In genomic region chr5:4898241-4898640, GRCm38 (mm10) we compare ENCODE assay signal across 19 mouse cellular contexts.
"Had no signal": no experiment of that assay in that cellular context is flagged by ENCODE, and none has a peak within 500 bp of the region (broad histone marks: within the 10 kb centered on the region; RNA-seq: fewer than 3 reads in every experiment).

No protein-coding gene starts in this region.

- H3K9ac ChIP-seq: liver, embryonic 14.5 days; lung, embryonic 14.5 days; midbrain, embryonic 12.5 days; neural tube, embryonic 13.5 days; neural tube, embryonic 15.5 days; stomach, embryonic 15.5 days had no signal

- H3K36me3 ChIP-seq: midbrain, embryonic 12.5 days; neural tube, embryonic 13.5 days; neural tube, embryonic 15.5 days; stomach, embryonic 15.5 days had no signal

- H3K4me2 ChIP-seq: lung, embryonic 14.5 days; midbrain, embryonic 12.5 days; neural tube, embryonic 13.5 days; neural tube, embryonic 15.5 days; stomach, embryonic 15.5 days had no signal

- H3K9me3 ChIP-seq: midbrain, embryonic 12.5 days; neural tube, embryonic 13.5 days; neural tube, embryonic 15.5 days; stomach, embryonic 15.5 days had no signal

- ATAC-seq: lung, postnatal 0 days; midbrain, embryonic 16.5 days had no signal

- H3K27ac ChIP-seq: liver, embryonic 14.5 days; midbrain, embryonic 12.5 days; neural tube, embryonic 13.5 days; neural tube, embryonic 15.5 days; stomach, embryonic 15.5 days; stomach, postnatal 0 days had no signal

- DNase-seq: lung, adult 18-20 months; lung, embryonic 14.5 days; lung, postnatal 14 days; lung, postnatal 4 days; midbrain, embryonic 14.5 days; retina, postnatal 1 day; right cerebral cortex, adult 18-20 months; right cerebral cortex, postnatal 25 days; thymus, postnatal 14 days; thymus, postnatal 36 days had no signal

- H3K4me1 ChIP-seq: stomach, embryonic 15.5 days had no signal

- H3K27me3 ChIP-seq: midbrain, embryonic 12.5 days; neural tube, embryonic 13.5 days; neural tube, embryonic 15.5 days; stomach, embryonic 15.5 days had no signal

- H3K4me3 ChIP-seq: midbrain, embryonic 12.5 days; myocyte; neural tube, embryonic 13.5 days; neural tube, embryonic 15.5 days; stomach, embryonic 15.5 days had no signal
